23 mouse cellular contexts compared by ENCODE assay signal in genomic region chr6:12082531-12083216, GRCm38 (mm10).
DNase-seq lines count a peak whose midpoint lies in the region; ATAC-seq and TF ChIP-seq lines count a peak whose summit lies in the region.
"Had no signal": no experiment of that assay in that cellular context is flagged by ENCODE, and none has a peak within 500 bp of the region (broad histone marks: within the 10 kb centered on the region; RNA-seq: fewer than 3 reads in every experiment).

No protein-coding gene starts in this region.

- no peaks in the 10 kb centered on the region for H3K27me3 ChIP-seq in intestine, embryonic 14.5 days (replicated peaks; ENCODE audit: control insufficient read depth, insufficient read depth, low read length)
- H3K27me3 ChIP-seq in intestine, postnatal 0 days (replicated peaks; ENCODE audit: control insufficient read depth, insufficient read depth, low read length): no peaks in the 10 kb centered on the region
- H3K27me3 ChIP-seq in lung, embryonic 15.5 days: no peaks in the 10 kb centered on the region
- no peaks in the 10 kb centered on the region for H3K27me3 ChIP-seq in stomach, embryonic 16.5 days (ENCODE audit: control insufficient read depth, insufficient read depth, low read length)
- H3K27me3 ChIP-seq: forebrain, embryonic 15.5 days had no signal

- H3K4me2 ChIP-seq in intestine, embryonic 14.5 days (ENCODE audit: low read length): no peak overlapping the region
- H3K4me2 ChIP-seq in intestine, postnatal 0 days (replicated peaks; ENCODE audit: low read depth): no peak overlapping the region; the same call in 1 of the 2 replicates
- H3K4me2 ChIP-seq in lung, embryonic 15.5 days: no peak overlapping the region
- 0 out of 2 replicates have a peak overlapping the region, but pooled peaks have one; percentile 12 for H3K4me2 ChIP-seq in stomach, embryonic 16.5 days (ENCODE audit: low read depth, low read length)
- H3K4me2 ChIP-seq: forebrain, embryonic 15.5 days; liver, embryonic 11.5 days had no signal

- WGBS in intestine, embryonic 14.5 days: 72% methylated on average over 6 of the region's 6 CpGs
- WGBS in intestine, postnatal 0 days: 56% methylated on average over 6 of the region's 6 CpGs
- WGBS in lung, embryonic 15.5 days: 42% methylated on average over 6 of the region's 6 CpGs
- 56% methylated on average over 6 of the region's 6 CpGs for WGBS in stomach, embryonic 16.5 days

- H3K27ac ChIP-seq in intestine, embryonic 14.5 days (ENCODE audit: low read depth): 0 out of 2 replicates have a peak overlapping the region, but pooled peaks have one; percentile 22
- no peak overlapping the region for H3K27ac ChIP-seq in intestine, postnatal 0 days (ENCODE audit: low read depth, low read length)
- H3K27ac ChIP-seq in lung, embryonic 15.5 days: peak overlapping the region; percentile 70
- H3K27ac ChIP-seq in stomach, embryonic 16.5 days (ENCODE audit: low read length): peak overlapping the region; percentile 66; the same call in 1 of the 2 replicates
- H3K27ac ChIP-seq: embryonic facial prominence, embryonic 10.5 days; forebrain, embryonic 15.5 days; gastrocnemius, adult 2 months; left cerebral cortex, adult 2 months; limb, embryonic 10.5 days had no signal

- H3K36me3 ChIP-seq in intestine, embryonic 14.5 days (ENCODE audit: control insufficient read depth, insufficient read depth, low read length): peaks cover 8% of the 10 kb centered on the region; the same call in 1 of the 2 replicates
- peaks cover 6% of the 10 kb centered on the region; the same call in 1 of the 2 replicates for H3K36me3 ChIP-seq in intestine, postnatal 0 days (ENCODE audit: control insufficient read depth, insufficient read depth)
- no peaks in the 10 kb centered on the region for H3K36me3 ChIP-seq in lung, embryonic 15.5 days
- no peaks in the 10 kb centered on the region for H3K36me3 ChIP-seq in stomach, embryonic 16.5 days (ENCODE audit: control insufficient read depth, insufficient read depth, low read length)

- 0 out of 2 replicates have a peak, but pooled peaks cover 4% of the 10 kb centered on the region for H3K4me1 ChIP-seq in intestine, embryonic 14.5 days (replicated peaks; ENCODE audit: control insufficient read depth, insufficient read depth, low read length)
- no peaks in the 10 kb centered on the region for H3K4me1 ChIP-seq in intestine, postnatal 0 days (replicated peaks; ENCODE audit: control insufficient read depth, insufficient read depth, low read length)
- H3K4me1 ChIP-seq in lung, embryonic 15.5 days: peaks cover 18% of the 10 kb centered on the region; the same call in 1 of the 2 replicates
- H3K4me1 ChIP-seq in stomach, embryonic 16.5 days (ENCODE audit: control insufficient read depth, insufficient read depth, low read length): 0 out of 2 replicates have a peak, but pooled peaks cover 3% of the 10 kb centered on the region
- H3K4me1 ChIP-seq: embryonic facial prominence, embryonic 10.5 days; limb, embryonic 10.5 days had no signal

- no peaks in the 10 kb centered on the region for H3K9me3 ChIP-seq in intestine, embryonic 14.5 days (ENCODE audit: control insufficient read depth, low read length)
- no peaks in the 10 kb centered on the region for H3K9me3 ChIP-seq in intestine, postnatal 0 days (ENCODE audit: control insufficient read depth)
- no peaks in the 10 kb centered on the region for H3K9me3 ChIP-seq in lung, embryonic 15.5 days
- no peaks in the 10 kb centered on the region for H3K9me3 ChIP-seq in stomach, embryonic 16.5 days (replicated peaks; ENCODE audit: control insufficient read depth, low read length)
- H3K9me3 ChIP-seq: embryonic facial prominence, embryonic 10.5 days; forebrain, embryonic 15.5 days; limb, embryonic 10.5 days had no signal

- ATAC-seq in intestine, embryonic 14.5 days (replicated peaks; ENCODE audit: low FRiP score, low TSS enrichment, low read depth): no peak
- no peak for ATAC-seq in intestine, postnatal 0 days
- ATAC-seq in lung, embryonic 15.5 days (ENCODE audit: borderline replicate concordance, extremely low read depth, low FRiP score, low TSS enrichment): peak; percentile 86
- ATAC-seq in common myeloid progenitor, adult 5-6 weeks (replicated peaks; ENCODE audit: low read depth, poor library complexity, severe bottlenecking): peak; percentile 19; the same call in 1 of the 2 replicates
- ATAC-seq in stomach, embryonic 16.5 days (ENCODE audit: insufficient read depth, low FRiP score): no peak
- ATAC-seq: forebrain, embryonic 15.5 days; hindbrain, embryonic 16.5 days had no signal

- H3K4me3 ChIP-seq in intestine, embryonic 14.5 days (ENCODE audit: low read depth, low read length): no peak overlapping the region
- H3K4me3 ChIP-seq in intestine, postnatal 0 days (ENCODE audit: low read depth, low read length): no peak overlapping the region
- no peak overlapping the region for H3K4me3 ChIP-seq in lung, embryonic 15.5 days
- no peak overlapping the region for H3K4me3 ChIP-seq in stomach, embryonic 16.5 days (replicated peaks; ENCODE audit: low read length)
- H3K4me3 ChIP-seq: embryonic facial prominence, embryonic 10.5 days; erythroblast, embryonic 14.5 days; forebrain, embryonic 15.5 days; gastrocnemius, adult 2 months; left cerebral cortex, adult 2 months; limb, embryonic 10.5 days; myocyte had no signal

- TF ChIP-seq CTCF in intestine, postnatal 0 days (IDR thresholded peaks at IDR 0.05; ENCODE audit: low read depth): no peak

- H3K9ac ChIP-seq in intestine, embryonic 14.5 days (ENCODE audit: low read length): no peak overlapping the region
- H3K9ac ChIP-seq in intestine, postnatal 0 days (ENCODE audit: low read depth, low read length): no peak overlapping the region
- H3K9ac ChIP-seq in lung, embryonic 15.5 days: no peak overlapping the region
- H3K9ac ChIP-seq in stomach, embryonic 16.5 days (ENCODE audit: low read length): no peak overlapping the region
- H3K9ac ChIP-seq: forebrain, embryonic 15.5 days had no signal

- no peak for DNase-seq in intestine, embryonic 14.5 days (ENCODE audit: low spot score)
- no peak for DNase-seq in lung, postnatal 25 days (ENCODE audit: low spot score)
- no peak for DNase-seq in urinary bladder, postnatal 4 days (ENCODE audit: low spot score in 2 of 2)
- DNase-seq: adrenal gland, postnatal 10 days; B cell, adult 2 months; cerebellum, adult 11-12 months; cerebellum, postnatal 36 days; gastrocnemius, adult 2 months; heart, adult 18-20 months; heart, postnatal 4 days; lung, postnatal 14 days had no signal

Comparison
In these comparisons a context has a peak if more than half of its experiments do, and no peak if none do; other contexts are left out.
1. ATAC-seq: peak in lung, embryonic 15.5 days (single experiment) and common myeloid progenitor, adult 5-6 weeks (single experiment); none in intestine, embryonic 14.5 days (single experiment), intestine, postnatal 0 days (single experiment) and stomach, embryonic 16.5 days (single experiment).